Mouse (Mus musculus): ENCODE data around the gene Lilr4b. TPM values are rescaled to one million over a fixed set of nuclear protein-coding genes. Genes with fewer than 3 reads are reported as not detected.

Gene Lilr4b
- polyA plus RNA-seq (2017; shearing (Covaris generic)), result 15.1 TPM

GRCm38 (mm10) chr10:51480397-51480796 lies at the start of gene Lilr4b, which contains the start of gene Gm49339:
Gene Lilr4b (plus strand): TSS chr10:51480632.
Gene Gm49339 (plus strand): TSS chr10:51480612.

GRCm38 (mm10) chr10:51490691-51491090 lies 10.3 kb downstream of the Lilr4b start, which contains the start of gene Lilrb4a:
Gene Lilrb4a (plus strand): TSS chr10:51490956.

Other genes with a start within 250 kb of the Lilr4b start
- 5.5 TPM for gene Gm49339, start within 50 bp of the Lilr4b start, polyA plus RNA-seq (2017; shearing (Covaris generic))
- gene Lilrb4a, start 10.3 kb downstream of the Lilr4b start, polyA plus RNA-seq (2017; shearing (Covaris generic)), result 41.2 TPM
- not detected for gene Fam162b, start 109.9 kb downstream of the Lilr4b start, polyA plus RNA-seq (2017; shearing (Covaris generic))
- not detected for gene Gprc6a, start 150.8 kb downstream of the Lilr4b start, polyA plus RNA-seq (2017; shearing (Covaris generic))
- not detected for gene Rfx6, start 197.1 kb downstream of the Lilr4b start, polyA plus RNA-seq (2017; shearing (Covaris generic))

Data from CD4-positive, CD25-positive, alpha-beta regulatory T cell, adult 9 weeks (primary cell).